ENCODE assay signal across 1 mouse cellular context in genomic region chr9:21250509-21250908, GRCm38 (mm10).
TF ChIP-seq lines count a peak whose summit lies in the region.

No protein-coding gene starts in this region.

TF ChIP-seq in myocyte, 11 proteins besides CTCF, POLR2A, EP300 and RAD21 (continued from another document):
- no peak for TF ChIP-seq MYOD1 (IDR thresholded peaks at IDR 0.05; ENCODE audit: control insufficient read depth in 1 of 3, insufficient read length in 2 of 3, low read depth in 2 of 3)
- no peak for TF ChIP-seq TCF3 (IDR thresholded peaks at IDR 0.05; ENCODE audit: insufficient read length, low read depth)
- TF ChIP-seq MAX (IDR thresholded peaks at IDR 0.05; ENCODE audit: low read depth) = no peak
- no peak for TF ChIP-seq E2F4 (IDR thresholded peaks at IDR 0.05; ENCODE audit: insufficient read depth)
- TF ChIP-seq REST (IDR thresholded peaks at IDR 0.05; ENCODE audit: insufficient read depth, insufficient read length) = no peak
